Mouse (Mus musculus) midbrain, embryonic 10.5 days (tissue): ENCODE data around the gene Cmklr1. TPM values are rescaled to one million over a fixed set of nuclear protein-coding genes. Genes with fewer than 3 reads are reported as not detected.

Source experiments
- DNase-seq: peaks from one replicate; pipeline ENCODE4 v3.0.0-alpha.2; 2017; ENCODE audit warnings: low spot score
- H3K27ac ChIP-seq: fragments of 300-500 bp; sonication (generic); replicated peaks from 2 replicates; pipeline ENCODE4 v1.5.1; 2016; ENCODE audit warnings: mild to moderate bottlenecking
- H3K27me3 ChIP-seq: fragments of 300-500 bp; sonication (generic); 2 replicates; pipeline ENCODE4 v1.6.1; 2016; ENCODE audit warnings: low read depth, mild to moderate bottlenecking; ENCODE audit not compliant: poor library complexity, severe bottlenecking
- H3K36me3 ChIP-seq: fragments of 300-500 bp; sonication (generic); 2 replicates; pipeline ENCODE4 v1.6.1; 2016; ENCODE audit warnings: mild to moderate bottlenecking, moderate library complexity
- H3K4me1 ChIP-seq: fragments of 300-500 bp; sonication (generic); 2 replicates; pipeline ENCODE4 v1.6.1; 2016
- H3K4me3 ChIP-seq: fragments of 300-500 bp; sonication (generic); 2 replicates; pipeline ENCODE4 v1.5.1; 2016; ENCODE audit warnings: mild to moderate bottlenecking, moderate library complexity
- H3K9me3 ChIP-seq: fragments of 300-500 bp; sonication (generic); replicated peaks from 2 replicates; pipeline ENCODE4 v1.6.1; 2016; ENCODE audit warnings: mild to moderate bottlenecking
- WGBS: fragments of 180-500 bp; shearing (Covaris S2); methylation state at CpG from one replicate; pipeline ENCODE4 v1.1.7; 2016; 5-methylcytosine and 5-hydroxymethylcytosine counted together
- polyA plus RNA-seq: library from polyadenylated mRNA; unstranded; fragments of >200 nt; fragmentation: Nextera tagmentation; extraction: Ambion mirVana; gene quantifications from 2 replicates; pipeline ENCODE4 v1.2.1, GENCODE M21; 2016

The Cmklr1 gene
- polyA plus RNA-seq, 1 experiment from 2014 or later = 0.58 TPM

GRCm38 (mm10) chr5:113678743-113679452 is 28.7 kb upstream of the Cmklr1 start:
- WGBS = 87% methylated on average over 10 of the region's 10 CpGs
- Histone ChIP-seq H3K36me3 (no peaks in the 10 kb centered on the region), H3K4me1 (no peaks in the 10 kb centered on the region), H3K27me3 (no peaks in the 10 kb centered on the region), H3K9me3 (no peaks in the 10 kb centered on the region), H3K4me3 (no peak overlapping the region), H3K27ac (no peak overlapping the region)
- DNase-seq = no peak

- Histone ChIP-seq H3K9me3 (no peaks in the 10 kb centered on the region), H3K27me3 (no peaks in the 10 kb centered on the region), H3K36me3 (no peaks in the 10 kb centered on the region), H3K27ac (no peak overlapping the region), H3K4me3 (no peak overlapping the region), H3K4me1 (no peaks in the 10 kb centered on the region)
- 92% methylated on average over 5 of the region's 7 CpGs for WGBS
- no peak for DNase-seq
These were observed 27.3 kb upstream of the Cmklr1 start for GRCm38 (mm10) chr5:113677541-113677940.

- no peaks in the 10 kb centered on the region for H3K9me3 ChIP-seq
- DNase-seq = no peak
- no peaks in the 10 kb centered on the region for H3K27me3 ChIP-seq
- 80% methylated on average over 7 of the region's 7 CpGs for WGBS
- H3K36me3 ChIP-seq = no peaks in the 10 kb centered on the region
- H3K4me1 ChIP-seq = no peaks in the 10 kb centered on the region
- H3K4me3 ChIP-seq = no peak overlapping the region
- no peak overlapping the region for H3K27ac ChIP-seq
These were observed 24.6 kb upstream of the Cmklr1 start for GRCm38 (mm10) chr5:113674851-113675250.

- no peaks in the 10 kb centered on the region for H3K9me3 ChIP-seq
- H3K4me1 ChIP-seq = no peaks in the 10 kb centered on the region
- H3K27ac ChIP-seq = no peak overlapping the region
- WGBS = 88% methylated on average over 7 of the region's 7 CpGs
- no peak for DNase-seq
- no peak overlapping the region for H3K4me3 ChIP-seq
- no peaks in the 10 kb centered on the region for H3K36me3 ChIP-seq
- no peaks in the 10 kb centered on the region for H3K27me3 ChIP-seq
These were observed 22.2 kb upstream of the Cmklr1 start for GRCm38 (mm10) chr5:113672456-113672855.

GRCm38 (mm10) chr5:113670597-113670996 is 20.4 kb upstream of the Cmklr1 start:
- WGBS = 86% methylated on average over 6 of the region's 6 CpGs
- DNase-seq = no peak
- H3K36me3 ChIP-seq = no peaks in the 10 kb centered on the region

GRCm38 (mm10) chr5:113670110-113670509 is 19.9 kb upstream of the Cmklr1 start:
- no peak for DNase-seq
- H3K27ac ChIP-seq = no peak overlapping the region
- no peaks in the 10 kb centered on the region for H3K9me3 ChIP-seq
- H3K36me3 ChIP-seq = no peaks in the 10 kb centered on the region
- 79% methylated on average over 3 of the region's 3 CpGs for WGBS
- no peak overlapping the region for H3K4me3 ChIP-seq
- H3K4me1 ChIP-seq = no peaks in the 10 kb centered on the region
- H3K27me3 ChIP-seq = no peaks in the 10 kb centered on the region

More at GRCm38 (mm10) chr5:113670597-113670996, 20.4 kb upstream of the Cmklr1 start:
- H3K9me3 ChIP-seq = no peaks in the 10 kb centered on the region
- H3K27me3 ChIP-seq = no peaks in the 10 kb centered on the region
- H3K27ac ChIP-seq = no peak overlapping the region
- H3K4me1 ChIP-seq = no peaks in the 10 kb centered on the region
- no peak overlapping the region for H3K4me3 ChIP-seq

GRCm38 (mm10) chr5:113664629-113665195 is 14.5 kb upstream of the Cmklr1 start:
- Histone ChIP-seq H3K27me3 (no peaks in the 10 kb centered on the region), H3K4me3 (no peak overlapping the region), H3K9me3 (no peaks in the 10 kb centered on the region), H3K4me1 (no peaks in the 10 kb centered on the region), H3K27ac (no peak overlapping the region), H3K36me3 (no peaks in the 10 kb centered on the region)
- 76% methylated on average over 12 of the region's 12 CpGs for WGBS
- DNase-seq = no peak

GRCm38 (mm10) chr5:113664127-113664526 is 13.9 kb upstream of the Cmklr1 start:
- no peaks in the 10 kb centered on the region for H3K27me3 ChIP-seq
- 89% methylated on average over 6 of the region's 6 CpGs for WGBS
- H3K27ac ChIP-seq = no peak overlapping the region
- H3K36me3 ChIP-seq = no peaks in the 10 kb centered on the region
- H3K4me3 ChIP-seq = no peak overlapping the region
- DNase-seq = no peak
- H3K9me3 ChIP-seq = no peaks in the 10 kb centered on the region
- no peaks in the 10 kb centered on the region for H3K4me1 ChIP-seq

GRCm38 (mm10) chr5:113660872-113661271 is 10.6 kb upstream of the Cmklr1 start:
- Histone ChIP-seq H3K4me3 (no peak overlapping the region), H3K27ac (no peak overlapping the region), H3K27me3 (no peaks in the 10 kb centered on the region), H3K4me1 (no peaks in the 10 kb centered on the region), H3K9me3 (no peaks in the 10 kb centered on the region), H3K36me3 (no peaks in the 10 kb centered on the region)
- DNase-seq = no peak
- 77% methylated on average over 10 of the region's 10 CpGs for WGBS

GRCm38 (mm10) chr5:113654821-113655220 is 4.6 kb upstream of the Cmklr1 start:
- peaks cover 25% of the 10 kb centered on the region for H3K27me3 ChIP-seq
- H3K4me1 ChIP-seq = peaks cover 25% of the 10 kb centered on the region
- no peak overlapping the region for H3K4me3 ChIP-seq
- no peaks in the 10 kb centered on the region for H3K36me3 ChIP-seq
- H3K9me3 ChIP-seq = no peaks in the 10 kb centered on the region
- WGBS = 86% methylated on average over 12 of the region's 12 CpGs
- DNase-seq = no peak
- no peak overlapping the region for H3K27ac ChIP-seq

- no peak overlapping the region for H3K4me3 ChIP-seq
- peaks cover 31% of the 10 kb centered on the region for H3K27me3 ChIP-seq
- H3K36me3 ChIP-seq = no peaks in the 10 kb centered on the region
- H3K27ac ChIP-seq = no peak overlapping the region
- H3K4me1 ChIP-seq = peaks cover 28% of the 10 kb centered on the region
- WGBS = 85% methylated on average over 11 of the region's 11 CpGs
- no peaks in the 10 kb centered on the region for H3K9me3 ChIP-seq
- no peak for DNase-seq
These were observed 4.0 kb upstream of the Cmklr1 start for GRCm38 (mm10) chr5:113654206-113654605.

- peaks cover 42% of the 10 kb centered on the region for H3K27me3 ChIP-seq
- no peak overlapping the region for H3K4me3 ChIP-seq
- H3K4me1 ChIP-seq = peaks cover 28% of the 10 kb centered on the region
- WGBS = 35% methylated on average over 5 of the region's 5 CpGs
- peak; percentile 28 for DNase-seq
- H3K27ac ChIP-seq = peak overlapping the region; percentile 52; the same call in 1 of the 2 replicates
- no peaks in the 10 kb centered on the region for H3K36me3 ChIP-seq
- no peaks in the 10 kb centered on the region for H3K9me3 ChIP-seq
These were observed 2.0 kb upstream of the Cmklr1 start for GRCm38 (mm10) chr5:113652215-113652614.

GRCm38 (mm10) chr5:113648647-113649211 is 1.5 kb downstream of the Cmklr1 start:
- Histone ChIP-seq H3K4me3 (no peak overlapping the region), H3K27me3 (peaks cover 42% of the 10 kb centered on the region), H3K27ac (no peak overlapping the region), H3K4me1 (peaks cover 28% of the 10 kb centered on the region), H3K9me3 (no peaks in the 10 kb centered on the region), H3K36me3 (no peaks in the 10 kb centered on the region)
- 87% methylated on average over 5 of the region's 5 CpGs for WGBS
- no peak for DNase-seq
